Mouse (Mus musculus) thymus, adult 2 months (tissue): ENCODE data around the gene St6gal1.

Experiments
- CTCF ChIP-seq: fragments of 200-500 bp; IDR thresholded peaks from 2 replicates; pipeline ENCODE4 v1.5.1; 2012; ENCODE audit warnings: mild to moderate bottlenecking, control low read depth, low read length, moderate library complexity, borderline replicate concordance; ENCODE audit not compliant: control insufficient read depth, poor library complexity, insufficient read depth; ENCODE audit errors: extremely low read depth
- POLR2A ChIP-seq: fragments of 200-500 bp; IDR thresholded peaks from 2 replicates; pipeline ENCODE4 v1.6.1; 2012; ENCODE audit warnings: mild to moderate bottlenecking, low read length, control low read depth, moderate library complexity; ENCODE audit not compliant: control insufficient read depth, poor library complexity, insufficient read depth; ENCODE audit errors: extremely low read depth

DNA sequence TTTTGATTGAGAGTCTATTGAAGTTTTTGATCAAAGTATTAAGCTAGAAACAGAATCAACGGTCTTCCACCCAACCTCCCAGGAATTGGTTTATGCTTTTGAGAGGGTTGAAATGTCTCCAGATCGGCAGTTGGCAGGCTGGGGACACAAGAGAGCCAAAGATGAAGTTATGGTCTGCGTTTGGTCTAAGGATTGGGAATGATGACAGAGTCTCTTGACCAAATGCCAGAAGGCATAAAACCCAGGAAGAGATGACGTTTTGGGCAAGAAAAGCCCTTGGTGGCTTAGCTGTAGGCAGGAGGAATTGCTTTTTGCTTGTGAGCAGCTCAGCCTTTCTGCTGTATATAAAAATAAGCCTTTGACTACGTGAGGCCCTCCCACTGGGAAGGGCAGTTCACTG, 67.0 kb downstream of the St6gal1 start:
- TF ChIP-seq CTCF (no peak), POLR2A (no peak)
